Mouse (Mus musculus) ES-E14 (cell line): ENCODE results near the gene Slc35e1. TPM values are rescaled to one million over a fixed set of nuclear protein-coding genes. Genes with fewer than 3 reads are reported as not detected.

Experiments
- DNase-seq: peaks from one replicate; pipeline ENCODE4 v3.0.0-alpha.2; 2013; ENCODE audit warnings: low read depth, low spot score
- H3K27ac ChIP-seq: 2 replicates; pipeline ENCODE4 v1.5.1; 2012; ENCODE audit warnings: low read depth, mild to moderate bottlenecking, low read length, moderate library complexity, mixed read lengths; ENCODE audit not compliant: poor library complexity, insufficient read depth, severe bottlenecking
- H3K36me3 ChIP-seq: 2 replicates; pipeline ENCODE4 v1.6.1; 2012; ENCODE audit warnings: mild to moderate bottlenecking, low read length, moderate library complexity, mixed read lengths; ENCODE audit not compliant: control insufficient read depth, poor library complexity, insufficient read depth, severe bottlenecking
- H3K4me1 ChIP-seq, 2 experiments: fragments of 150-350 bp in 1 of 2; sonication (generic) in 1 of 2; 2 replicates each; pipeline ENCODE4 v1.6.1; 2012; ENCODE audit warnings: low read length in 2 of 2, mild to moderate bottlenecking in 1 of 2, mixed read lengths in 1 of 2; ENCODE audit not compliant: control insufficient read depth in 2 of 2, insufficient read depth in 2 of 2, poor library complexity in 1 of 2
- H3K4me3 ChIP-seq, 2 experiments: fragments of 150-350 bp in 1 of 2; sonication (generic) in 1 of 2; 2 replicates each; pipeline ENCODE4 v1.5.1; 2012; ENCODE audit warnings: low read length in 2 of 2, low read depth in 1 of 2, mild to moderate bottlenecking in 1 of 2, mixed read lengths in 1 of 2; ENCODE audit not compliant: insufficient read depth in 1 of 2, poor library complexity in 1 of 2, severe bottlenecking in 1 of 2
- H3K9ac ChIP-seq: 2 replicates; pipeline ENCODE4 v1.6.1; 2012; ENCODE audit warnings: low read depth, mild to moderate bottlenecking, low read length, mixed read lengths; ENCODE audit not compliant: poor library complexity, insufficient read depth, severe bottlenecking
- H3K9me3 ChIP-seq: fragments of 150-350 bp; sonication (generic); 2 replicates; pipeline ENCODE4 v1.6.1; 2012; ENCODE audit warnings: low read depth, mild to moderate bottlenecking, low read length; ENCODE audit not compliant: control insufficient read depth, insufficient read depth
- CHD2 ChIP-seq: IDR thresholded peaks from 2 replicates; pipeline ENCODE4 v1.6.1; 2014; ENCODE audit warnings: mild to moderate bottlenecking, low read depth, low read length, inconsistent platforms
- HCFC1 ChIP-seq: IDR thresholded peaks from 2 replicates; pipeline ENCODE4 v1.6.1; 2012; ENCODE audit warnings: low read length, inconsistent platforms, borderline replicate concordance; ENCODE audit not compliant: insufficient read depth
- MAFK ChIP-seq: IDR thresholded peaks from 2 replicates; pipeline ENCODE4 v1.6.1; 2014; ENCODE audit warnings: mild to moderate bottlenecking, low read depth, low read length, inconsistent platforms; ENCODE audit not compliant: insufficient read depth
- ZC3H11A ChIP-seq: IDR thresholded peaks from 2 replicates; pipeline ENCODE4 v1.6.1; 2012; ENCODE audit warnings: low read depth, mild to moderate bottlenecking, inconsistent platforms, low read length, borderline replicate concordance
- ZNF384 ChIP-seq: IDR thresholded peaks from 2 replicates; pipeline ENCODE4 v1.6.1; 2012; ENCODE audit warnings: low read depth, low read length, inconsistent platforms
- in situ Hi-C, 2 experiments: fragments of 600-800 bp; cut with MboI; formaldehyde crosslinking; loops; one replicate each; pipeline ENCODE4 v1.15.1; 2025; ENCODE audit warnings: low sequenced_read_pairs in 2 of 2, inconsistent platforms in 1 of 2; ENCODE audit not compliant: unreplicated experiment in 2 of 2
- total RNA-seq: library from RNA; depleted of rRNA; stranded (reverse); fragments of 300-350 nt; gene quantifications from 2 replicates; pipeline ENCODE4 v1.2.3, GENCODE M21; 2012

The Slc35e1 gene
- total RNA-seq, 1 experiment = 91.1 TPM

DNA sequence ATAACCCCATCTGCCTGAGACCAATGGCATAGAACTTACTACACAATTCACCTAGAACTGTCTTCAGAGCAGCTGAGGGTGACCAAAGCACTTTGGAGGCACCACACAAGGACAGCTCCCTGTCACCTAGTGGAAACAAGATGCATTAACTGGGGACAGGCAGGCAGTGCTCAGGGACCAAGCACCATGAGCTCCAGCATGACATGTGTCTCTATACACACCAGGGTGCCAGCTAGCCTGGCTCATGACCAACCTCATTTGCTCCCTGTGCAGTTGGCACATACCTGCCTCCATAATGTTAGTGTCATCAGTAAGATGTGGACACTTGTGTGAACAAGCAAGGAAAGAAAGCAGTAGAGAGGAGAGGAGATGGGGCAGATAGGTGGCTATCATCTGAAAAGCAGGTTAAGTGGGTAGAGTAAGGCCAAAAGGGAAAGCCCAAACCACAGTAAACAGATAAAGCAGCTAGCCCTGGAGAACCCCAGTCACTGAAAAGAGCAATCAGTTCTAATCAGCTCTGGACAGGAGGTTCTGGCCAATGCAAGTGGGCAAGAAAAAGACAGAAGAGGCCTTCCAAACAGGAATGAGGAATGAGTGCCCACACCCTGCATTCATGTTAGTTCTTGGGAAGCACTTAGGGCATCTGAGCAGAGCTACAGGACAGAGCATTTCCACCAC is 12.4 kb upstream of the Slc35e1 start:
- in situ Hi-C loops = no loop called here
- Histone ChIP-seq H3K4me3 (no peak overlapping the region), H3K9ac (no peak overlapping the region), H3K4me1 (peaks cover 2 to 6% of the 10 kb centered on the region in 2 experiments; a peak in 2 of 4 replicates), H3K36me3 (no peaks in the 10 kb centered on the region), H3K27ac (no peak overlapping the region), H3K9me3 (no peaks in the 10 kb centered on the region)
- no peak for DNase-seq
- TF ChIP-seq CHD2 = no peak
- no peak for TF ChIP-seq HCFC1
- TF ChIP-seq MAFK = no peak
- TF ChIP-seq ZC3H11A = no peak
- no peak for TF ChIP-seq ZNF384

DNA sequence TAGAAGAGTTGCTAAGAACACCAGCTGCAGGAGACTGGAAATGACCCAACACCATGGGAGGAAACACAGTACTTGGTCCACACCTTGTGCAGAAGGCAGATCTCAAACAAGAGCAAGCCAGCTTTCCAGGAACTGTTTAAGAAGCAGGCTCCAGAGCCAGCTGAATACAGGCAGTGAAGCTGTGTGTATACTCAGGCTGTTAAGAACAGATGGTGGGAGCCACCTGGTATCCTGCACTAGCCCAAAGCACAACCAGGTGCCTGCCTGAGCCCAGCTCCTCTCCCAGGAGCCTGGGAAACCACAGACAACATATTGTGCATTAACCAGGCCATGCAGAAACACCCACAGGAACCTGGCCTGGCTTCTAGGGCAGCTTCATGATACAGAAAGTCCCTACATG is 11.7 kb upstream of the Slc35e1 start:
- no peaks in the 10 kb centered on the region for H3K36me3 ChIP-seq
- no peak overlapping the region for H3K4me3 ChIP-seq
- in situ Hi-C loops = no loop called here
- H3K4me1 ChIP-seq = peaks cover 2 to 6% of the 10 kb centered on the region in 2 experiments; a peak in 2 of 4 replicates
- H3K9ac ChIP-seq = no peak overlapping the region
- H3K27ac ChIP-seq = no peak overlapping the region
- H3K9me3 ChIP-seq = no peaks in the 10 kb centered on the region
- no peak for DNase-seq
- TF ChIP-seq MAFK = no peak
- TF ChIP-seq ZNF384 = no peak
- TF ChIP-seq HCFC1 = no peak
- no peak for TF ChIP-seq CHD2
- no peak for TF ChIP-seq ZC3H11A

DNA sequence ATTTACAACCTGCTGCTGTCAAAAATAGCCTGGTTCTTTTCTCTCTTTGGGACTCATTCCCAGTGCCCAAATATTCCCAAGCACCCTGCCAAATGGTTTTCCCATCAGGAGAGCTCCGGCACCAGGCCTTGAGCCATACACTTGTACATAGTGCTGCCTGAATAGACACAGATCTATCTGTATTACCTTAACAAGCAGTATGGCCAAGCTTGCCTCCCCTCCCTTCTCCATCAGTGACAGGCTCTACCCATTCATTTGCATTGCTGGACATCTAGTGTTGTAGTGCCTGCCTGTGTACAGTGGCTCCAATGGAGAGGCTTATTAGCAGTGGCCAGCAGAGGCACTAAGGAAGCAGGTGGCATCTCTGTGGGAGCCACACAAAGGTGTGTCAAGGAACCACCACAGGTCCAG is 8.1 kb upstream of the Slc35e1 start:
- no peak overlapping the region for H3K27ac ChIP-seq
- no peaks in the 10 kb centered on the region for H3K9me3 ChIP-seq
- in situ Hi-C loops = no loop called here
- no peak overlapping the region for H3K4me3 ChIP-seq
- TF ChIP-seq MAFK (no peak), HCFC1 (no peak), CHD2 (no peak), ZNF384 (no peak), ZC3H11A (no peak)
- H3K9ac ChIP-seq = no peak overlapping the region
- H3K36me3 ChIP-seq = peaks cover 18% of the 10 kb centered on the region
- peaks cover 6 to 8% of the 10 kb centered on the region in 2 experiments; a peak in 2 of 4 replicates for H3K4me1 ChIP-seq
- no peak for DNase-seq

DNA sequence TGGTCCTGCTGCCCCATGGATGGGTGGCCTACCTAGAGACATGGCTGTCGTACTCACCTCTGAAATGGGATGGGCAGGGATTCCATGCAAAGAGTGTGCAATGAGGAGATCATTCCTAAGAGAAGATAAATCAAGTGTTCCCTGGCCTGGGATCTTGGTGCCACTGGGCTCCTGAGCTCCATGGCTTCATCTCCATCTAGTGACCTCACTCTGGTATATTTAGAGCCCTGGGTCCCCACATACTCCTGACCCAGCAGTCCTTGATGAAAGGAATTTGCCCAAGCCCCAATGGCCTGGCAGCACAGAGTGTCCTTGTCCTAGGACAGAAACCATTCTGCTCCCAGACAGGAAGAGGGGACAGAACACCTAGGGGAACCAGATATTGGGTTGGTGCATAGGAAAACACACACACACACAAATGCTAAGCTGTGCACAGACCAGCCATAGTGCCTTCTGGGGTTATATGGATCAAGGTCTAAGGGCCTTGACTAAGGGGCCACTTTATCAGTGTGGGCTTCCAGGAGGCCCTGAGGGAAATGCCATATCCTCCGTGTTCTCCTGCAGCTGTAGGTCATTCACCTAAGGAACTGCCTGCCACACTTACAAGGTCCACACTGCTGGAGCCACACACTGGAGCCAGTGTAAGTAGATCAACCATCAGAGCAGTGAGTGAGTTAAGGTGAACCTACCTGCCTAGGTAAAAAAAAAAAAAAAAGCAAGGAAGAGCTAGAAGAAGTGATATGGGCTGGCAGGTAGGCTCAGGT is 7.3 kb upstream of the Slc35e1 start:
- H3K4me1 ChIP-seq = peaks cover 6 to 10% of the 10 kb centered on the region in 2 experiments; a peak in 3 of 4 replicates
- peaks cover 26% of the 10 kb centered on the region for H3K36me3 ChIP-seq
- no peak overlapping the region for H3K9ac ChIP-seq
- no peak overlapping the region for H3K4me3 ChIP-seq
- TF ChIP-seq CHD2 (no peak), ZNF384 (no peak), ZC3H11A (no peak), MAFK (no peak), HCFC1 (no peak)
- H3K9me3 ChIP-seq = no peaks in the 10 kb centered on the region
- DNase-seq = no peak
- no peak overlapping the region for H3K27ac ChIP-seq
- in situ Hi-C loops = no loop called here
